ENCODE assay signal across 25 mouse cellular contexts in genomic region chr11:21166495-21167096, GRCm38 (mm10).
A peak's percentile ranks its signal among the peaks of the same experiment; 100 is the strongest.
DNase-seq lines count a peak whose midpoint lies in the region; ATAC-seq and TF ChIP-seq lines count a peak whose summit lies in the region.
"Had no signal": no experiment of that assay in that cellular context is flagged by ENCODE, and none has a peak within 500 bp of the region (broad histone marks: within the 10 kb centered on the region; RNA-seq: fewer than 3 reads in every experiment).

No protein-coding gene starts in this region.

- TF ChIP-seq EP300 in lung, postnatal 0 days (IDR thresholded peaks at IDR 0.05) = peak; percentile 9; the same call in 1 of the 2 replicates

- H3K9ac ChIP-seq in lung, postnatal 0 days (replicated peaks; ENCODE audit: low read depth) = no peak overlapping the region
- no peak overlapping the region for H3K9ac ChIP-seq in liver, embryonic 13.5 days
- no peak overlapping the region for H3K9ac ChIP-seq in midbrain, embryonic 13.5 days (replicated peaks)
- H3K9ac ChIP-seq: heart, embryonic 13.5 days; limb, embryonic 13.5 days; midbrain, embryonic 12.5 days had no signal

- H3K27ac ChIP-seq in lung, postnatal 0 days (ENCODE audit: low read length) = no peak overlapping the region
- H3K27ac ChIP-seq in liver, embryonic 13.5 days = no peak overlapping the region
- H3K27ac ChIP-seq in midbrain, embryonic 13.5 days = no peak overlapping the region
- H3K27ac ChIP-seq: embryonic facial prominence, embryonic 10.5 days; heart, embryonic 13.5 days; limb, embryonic 13.5 days; midbrain, embryonic 12.5 days had no signal

- WGBS in lung, postnatal 0 days = 91% methylated on average over 2 of the region's 2 CpGs
- 24% methylated on average over 2 of the region's 2 CpGs for WGBS in liver, embryonic 13.5 days (ENCODE audit: insufficient replicate concordance)
- 98% methylated on average over 2 of the region's 2 CpGs for WGBS in midbrain, embryonic 13.5 days

- TF ChIP-seq CTCF in lung, postnatal 0 days (IDR thresholded peaks at IDR 0.05) = no peak

- no peak overlapping the region for H3K4me3 ChIP-seq in lung, postnatal 0 days (ENCODE audit: low read depth, low read length)
- no peak overlapping the region for H3K4me3 ChIP-seq in liver, embryonic 13.5 days (replicated peaks)
- H3K4me3 ChIP-seq in midbrain, embryonic 13.5 days (replicated peaks) = no peak overlapping the region
- H3K4me3 ChIP-seq: embryonic facial prominence, embryonic 10.5 days; erythroblast, embryonic 14.5 days; heart, embryonic 13.5 days; limb, embryonic 13.5 days; midbrain, embryonic 12.5 days; myocyte had no signal

- ATAC-seq in lung, postnatal 0 days = no peak
- ATAC-seq in liver, embryonic 13.5 days (ENCODE audit: low read depth) = peak; percentile 82
- no peak for ATAC-seq in midbrain, embryonic 13.5 days
- ATAC-seq: forebrain, embryonic 16.5 days; hindbrain, embryonic 16.5 days had no signal

- H3K27me3 ChIP-seq in lung, postnatal 0 days (replicated peaks; ENCODE audit: insufficient read depth, low read length) = no peaks in the 10 kb centered on the region
- H3K27me3 ChIP-seq in liver, embryonic 13.5 days = no peaks in the 10 kb centered on the region
- H3K27me3 ChIP-seq in midbrain, embryonic 13.5 days = no peaks in the 10 kb centered on the region
- H3K27me3 ChIP-seq: heart, embryonic 13.5 days; limb, embryonic 13.5 days; midbrain, embryonic 12.5 days had no signal

- H3K4me1 ChIP-seq in lung, postnatal 0 days (ENCODE audit: insufficient read depth, low read depth, low read length) = no peaks in the 10 kb centered on the region
- H3K4me1 ChIP-seq in liver, embryonic 13.5 days (replicated peaks) = peaks cover 25% of the 10 kb centered on the region
- H3K4me1 ChIP-seq in midbrain, embryonic 13.5 days (replicated peaks) = peaks cover 20% of the 10 kb centered on the region

- no peaks in the 10 kb centered on the region for H3K9me3 ChIP-seq in lung, postnatal 0 days (ENCODE audit: low read length)
- no peaks in the 10 kb centered on the region; the same call in 1 of the 2 replicates for H3K9me3 ChIP-seq in liver, embryonic 13.5 days (replicated peaks)
- no peaks in the 10 kb centered on the region for H3K9me3 ChIP-seq in midbrain, embryonic 13.5 days
- H3K9me3 ChIP-seq: limb, embryonic 13.5 days; midbrain, embryonic 12.5 days had no signal

- DNase-seq in lung, postnatal 0 days (ENCODE audit: low spot score) = no peak
- DNase-seq in lung, postnatal 36 days = no peak
- peak; percentile 37 for DNase-seq in c-Kit-positive CD71-positive TER-119-positive erythroid progenitor cells, embryonic 14.5 days (ENCODE audit: low spot score)
- peak; percentile 15 for DNase-seq in liver, embryonic 13.5 days
- DNase-seq in naive thymus-derived CD4-positive, alpha-beta T cell, adult 2 months (ENCODE audit: low read depth) = peak; percentile 72
- no peak for DNase-seq in right cerebral cortex, postnatal 14 days
- DNase-seq in gastrocnemius, postnatal 4 days (ENCODE audit: low spot score in 2 of 2) = no peak
- DNase-seq: cerebellum, adult 11-12 months; cerebellum, postnatal 36 days; heart, postnatal 36 days; kidney, adult 9 months; kidney, postnatal 36 days; layer of hippocampus, adult 9-11 months; lung, postnatal 10 days; retina, postnatal 1 day; thymus, postnatal 14 days had no signal

- no peaks in the 10 kb centered on the region for H3K36me3 ChIP-seq in lung, postnatal 0 days (ENCODE audit: insufficient read depth, low read length)
- no peaks in the 10 kb centered on the region for H3K36me3 ChIP-seq in liver, embryonic 13.5 days
- H3K36me3 ChIP-seq in midbrain, embryonic 13.5 days = no peaks in the 10 kb centered on the region
- H3K36me3 ChIP-seq: embryonic facial prominence, embryonic 10.5 days; heart, embryonic 13.5 days; limb, embryonic 13.5 days; midbrain, embryonic 12.5 days had no signal

- no peak overlapping the region for H3K4me2 ChIP-seq in lung, postnatal 0 days (replicated peaks; ENCODE audit: low read depth, low read length)
- peak overlapping the region; percentile 5; the same call in 1 of the 2 replicates for H3K4me2 ChIP-seq in liver, embryonic 13.5 days
- H3K4me2 ChIP-seq in midbrain, embryonic 13.5 days (replicated peaks) = no peak overlapping the region
- H3K4me2 ChIP-seq: heart, embryonic 13.5 days; limb, embryonic 13.5 days; midbrain, embryonic 12.5 days had no signal

Comparison
In these comparisons a context has a peak if more than half of its experiments do, and no peak if none do; other contexts are left out.
1. DNase-seq: peak in c-Kit-positive CD71-positive TER-119-positive erythroid progenitor cells, embryonic 14.5 days (single experiment), liver, embryonic 13.5 days (single experiment) and naive thymus-derived CD4-positive, alpha-beta T cell, adult 2 months (single experiment); none in lung, postnatal 0 days (single experiment), lung, postnatal 36 days (single experiment), right cerebral cortex, postnatal 14 days (single experiment) and gastrocnemius, postnatal 4 days (0 of 2).